Mouse (Mus musculus) midbrain, postnatal 0 days (tissue): Measurements from ENCODE around the gene Srrd. TPM values are rescaled to one million over a fixed set of nuclear protein-coding genes. Genes with fewer than 3 reads are reported as not detected.

Experiments used
- ATAC-seq: fragments of 200-750 bp; cut with Nextera tagmentation; 2 replicates; pipeline ENCODE4 v1.8.0; 2017; ENCODE audit warnings: moderate number of reproducible peaks, mild to moderate bottlenecking, moderate TSS enrichment, moderate library complexity; ENCODE audit not compliant: low FRiP score
- DNase-seq: peaks from one replicate; pipeline ENCODE4 v3.0.0-alpha.2; 2015; ENCODE audit warnings: low spot score
- H3K27ac ChIP-seq: fragments of 300-500 bp; sonication (generic); 2 replicates; pipeline ENCODE4 v1.5.1; 2014; ENCODE audit warnings: low read depth, mild to moderate bottlenecking, low read length, mixed read lengths
- H3K27me3 ChIP-seq: fragments of 300-500 bp; sonication (generic); 2 replicates; pipeline ENCODE4 v1.6.1; 2014; ENCODE audit warnings: low read length, control low read depth, mixed read lengths; ENCODE audit not compliant: insufficient read depth
- H3K36me3 ChIP-seq: fragments of 300-500 bp; sonication (generic); 2 replicates; pipeline ENCODE4 v1.6.1; 2014; ENCODE audit warnings: low read length, control low read depth, mixed read lengths; ENCODE audit not compliant: insufficient read depth
- H3K4me1 ChIP-seq: fragments of 300-500 bp; sonication (generic); 2 replicates; pipeline ENCODE4 v1.6.1; 2014; ENCODE audit warnings: mild to moderate bottlenecking, control low read depth, antibody characterized with exemption, low read length, mixed read lengths; ENCODE audit not compliant: insufficient read depth
- H3K4me2 ChIP-seq: fragments of 300-500 bp; sonication (generic); 2 replicates; pipeline ENCODE4 v1.6.1; 2014; ENCODE audit warnings: low read depth, mild to moderate bottlenecking, low read length, mixed read lengths; ENCODE audit not compliant: poor library complexity, severe bottlenecking
- H3K4me3 ChIP-seq: fragments of 300-500 bp; sonication (generic); 2 replicates; pipeline ENCODE4 v1.5.1; 2014; ENCODE audit warnings: low read depth, mild to moderate bottlenecking, low read length, moderate library complexity
- H3K9ac ChIP-seq: fragments of 300-500 bp; sonication (generic); replicated peaks from 2 replicates; pipeline ENCODE4 v1.6.1; 2014; ENCODE audit warnings: mild to moderate bottlenecking, low read length, moderate library complexity, mixed read lengths; ENCODE audit not compliant: poor library complexity, severe bottlenecking
- H3K9me3 ChIP-seq: fragments of 300-500 bp; sonication (generic); 2 replicates; pipeline ENCODE4 v1.6.1; 2016; ENCODE audit warnings: low read length, control low read depth
- CTCF ChIP-seq: IDR thresholded peaks from 2 replicates; pipeline ENCODE4 v1.5.1; 2016; ENCODE audit warnings: antibody characterized with exemption, mild to moderate bottlenecking
- WGBS: fragments of 180-500 bp; shearing (Covaris S2); extraction: QIAGEN DNeasy Blood & Tissue Kit; methylation state at CpG from one replicate; pipeline ENCODE4 v1.1.7; 2014; 5-methylcytosine and 5-hydroxymethylcytosine counted together
- polyA plus RNA-seq: library from polyadenylated mRNA; unstranded; fragments of >200 nt; fragmentation: Nextera tagmentation; extraction: Ambion mirVana; gene quantifications from 2 replicates; pipeline ENCODE4 v1.2.1, GENCODE M21; 2015
- total RNA-seq: library from RNA; depleted of rRNA; stranded (reverse); fragments of >200 nt; gene quantifications from 2 replicates; pipeline ENCODE4 v1.2.3, GENCODE M21; 2014

Gene Srrd
- total and polyA plus RNA-seq, 2 experiments from 2014 or later, result 49.0 to 60.5 TPM

DNA sequence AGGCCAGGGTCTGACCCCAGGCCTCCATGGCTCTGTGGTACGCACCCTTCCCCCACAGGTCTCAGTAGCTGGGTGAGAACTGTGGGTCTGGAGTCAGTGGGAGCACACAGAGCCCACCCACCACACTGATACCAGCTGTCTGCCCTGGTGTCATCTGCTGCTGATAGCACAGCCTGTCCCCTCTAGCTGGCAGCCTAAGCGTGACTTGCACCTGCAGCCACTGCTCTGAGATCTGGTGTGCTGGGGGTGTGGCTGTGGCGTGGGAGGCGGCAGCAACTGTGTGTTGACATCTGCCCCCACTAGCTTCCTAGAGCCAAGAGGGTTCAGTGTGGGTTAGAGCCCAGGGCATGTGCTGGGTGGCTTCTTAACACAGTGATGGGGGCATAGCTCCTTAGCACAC is 33.3 kb upstream of the Srrd start:
- Histone ChIP-seq H3K36me3 (peaks cover 28% of the 10 kb centered on the region), H3K9ac (no peak overlapping the region)
- 84% methylated on average over 4 of the region's 4 CpGs for WGBS

DNA sequence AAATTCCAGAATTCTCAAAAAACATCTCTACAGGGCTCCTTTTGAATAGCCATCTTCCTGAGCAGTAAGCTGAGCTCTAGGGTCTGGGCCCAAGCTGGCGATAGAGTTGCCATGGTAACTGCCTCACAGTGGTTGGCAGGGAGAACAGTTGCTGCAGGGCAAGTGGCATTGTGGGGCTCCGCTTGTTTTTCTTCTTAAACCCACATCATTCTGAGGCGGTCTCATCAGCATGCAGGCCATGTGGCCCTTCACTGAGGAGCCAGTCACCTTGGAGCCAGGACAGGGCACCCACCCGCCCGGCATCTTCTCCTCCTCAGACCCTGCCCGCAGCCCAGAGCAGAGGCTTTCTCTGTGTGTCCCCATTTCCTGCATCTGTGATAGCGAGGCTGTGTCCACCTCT is 29.1 kb upstream of the Srrd start:
- TF ChIP-seq CTCF, result no peak
- H3K36me3 ChIP-seq, result peaks cover 29% of the 10 kb centered on the region
- peak; percentile 96 for DNase-seq
- peak; percentile 84 for ATAC-seq
- H3K27me3 ChIP-seq, result no peaks in the 10 kb centered on the region
- H3K4me2 ChIP-seq, result peak overlapping the region; percentile 22; the same call in 1 of the 2 replicates
- H3K9me3 ChIP-seq, result no peaks in the 10 kb centered on the region
- peak overlapping the region; percentile 95 for H3K27ac ChIP-seq
- peaks cover 26% of the 10 kb centered on the region for H3K4me1 ChIP-seq
- H3K9ac ChIP-seq, result peak overlapping the region; percentile 55
- no peak overlapping the region for H3K4me3 ChIP-seq
- 11% methylated on average over 7 of the region's 7 CpGs for WGBS

More for the DNA sequence above, 33.3 kb upstream of the Srrd start:
- H3K9me3 ChIP-seq, result no peaks in the 10 kb centered on the region
- H3K4me2 ChIP-seq, result no peak overlapping the region
- H3K27ac ChIP-seq, result no peak overlapping the region
- DNase-seq, result no peak
- H3K4me3 ChIP-seq, result no peak overlapping the region
- H3K4me1 ChIP-seq, result peaks cover 20% of the 10 kb centered on the region
- ATAC-seq, result no peak
- H3K27me3 ChIP-seq, result no peaks in the 10 kb centered on the region
- TF ChIP-seq CTCF, result no peak

DNA sequence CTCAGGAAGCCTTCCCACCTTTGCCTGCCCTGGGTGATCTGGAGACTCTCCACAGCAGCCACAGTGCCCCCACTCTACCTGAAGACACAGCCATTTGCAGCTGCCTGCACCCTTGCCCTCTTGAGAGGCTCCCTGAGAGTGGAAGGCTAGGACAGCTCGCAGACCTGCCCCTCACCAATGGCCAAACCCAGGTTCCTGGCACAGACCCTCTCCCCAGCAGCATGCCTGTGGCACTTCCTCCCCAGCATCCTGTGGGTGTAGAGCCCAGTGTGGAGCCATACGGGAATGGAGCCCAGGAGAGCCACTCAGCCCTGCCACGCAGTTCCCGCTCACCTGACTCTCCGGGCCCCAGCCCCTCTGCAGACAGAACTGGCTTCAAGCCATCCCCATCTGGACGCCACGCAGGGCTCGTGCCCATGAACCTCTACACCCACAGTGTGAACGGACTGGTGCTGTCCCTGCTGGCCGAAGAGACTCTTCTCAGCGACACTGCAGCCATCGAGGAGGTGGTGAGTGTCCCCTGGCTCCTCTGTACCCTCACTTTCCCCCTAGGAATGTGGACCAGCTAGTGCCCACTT is 27.5 kb upstream of the Srrd start:
- H3K4me1 ChIP-seq, result peaks cover 26% of the 10 kb centered on the region
- peaks cover 37% of the 10 kb centered on the region for H3K36me3 ChIP-seq
- 0 out of 2 replicates have a peak overlapping the region, but pooled peaks have one; percentile 3 for H3K9ac ChIP-seq
- H3K4me2 ChIP-seq, result no peak overlapping the region
- H3K27ac ChIP-seq, result peak overlapping the region; percentile 95
- H3K9me3 ChIP-seq, result no peaks in the 10 kb centered on the region
- H3K4me3 ChIP-seq, result no peak overlapping the region
- WGBS, result 85% methylated on average over 12 of the region's 12 CpGs
- ATAC-seq (no peak), DNase-seq (no peak)
- TF ChIP-seq CTCF, result no peak
- no peaks in the 10 kb centered on the region for H3K27me3 ChIP-seq

DNA sequence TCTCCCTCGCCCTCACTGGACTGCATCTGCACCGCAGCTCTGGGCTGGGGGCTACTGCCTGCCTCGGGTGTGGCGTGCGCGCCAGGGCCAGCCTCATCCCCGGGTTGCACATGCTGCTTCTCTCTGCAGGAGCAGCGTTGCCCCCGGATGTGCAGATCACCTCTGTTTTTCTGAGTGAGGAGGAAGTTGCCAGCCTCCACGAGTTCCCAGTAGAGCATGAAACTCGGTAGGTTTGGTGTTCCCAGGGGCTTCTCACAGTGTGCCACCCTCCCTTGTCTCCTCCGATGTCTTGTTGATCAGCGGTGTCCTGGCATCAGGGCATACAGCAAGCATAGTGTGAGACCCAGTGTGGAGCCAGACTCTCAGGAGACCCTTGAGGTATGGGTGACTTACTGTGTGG is 26.5 kb upstream of the Srrd start:
- ATAC-seq (no peak), DNase-seq (no peak)
- H3K9ac ChIP-seq, result no peak overlapping the region
- no peak overlapping the region for H3K4me3 ChIP-seq
- H3K4me1 ChIP-seq, result peaks cover 26% of the 10 kb centered on the region
- 83% methylated on average over 13 of the region's 13 CpGs for WGBS
- H3K27me3 ChIP-seq, result no peaks in the 10 kb centered on the region
- no peak overlapping the region for H3K4me2 ChIP-seq
- H3K9me3 ChIP-seq, result no peaks in the 10 kb centered on the region
- H3K27ac ChIP-seq, result peak overlapping the region; percentile 52; the same call in 1 of the 2 replicates
- no peak for TF ChIP-seq CTCF
- peaks cover 39% of the 10 kb centered on the region for H3K36me3 ChIP-seq

DNA sequence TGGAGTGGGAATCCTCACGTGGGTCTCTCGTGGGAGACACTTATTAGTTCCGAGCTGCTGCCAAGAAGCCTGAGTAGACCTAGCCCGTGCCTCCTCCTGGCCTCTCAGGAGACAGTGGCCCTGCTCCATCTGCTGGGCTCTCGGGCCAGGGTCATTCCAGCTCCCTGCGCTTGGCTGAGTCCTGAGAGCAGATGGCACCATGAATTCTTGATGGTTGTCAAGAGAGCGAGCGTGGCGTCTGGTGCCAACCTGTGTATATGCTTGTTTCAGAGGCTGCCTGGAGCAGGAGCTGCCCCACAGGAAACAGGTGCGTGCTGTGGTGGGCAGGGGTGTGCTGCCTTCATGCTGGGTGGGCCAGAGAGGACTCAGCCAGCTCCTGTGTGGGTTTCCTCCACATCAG is 25.8 kb upstream of the Srrd start:
- Histone ChIP-seq H3K4me1 (peaks cover 26% of the 10 kb centered on the region), H3K4me3 (no peak overlapping the region), H3K36me3 (peaks cover 45% of the 10 kb centered on the region), H3K27ac (no peak overlapping the region), H3K4me2 (no peak overlapping the region), H3K9ac (no peak overlapping the region), H3K9me3 (no peaks in the 10 kb centered on the region), H3K27me3 (no peaks in the 10 kb centered on the region)
- DNase-seq, result peak; percentile 86
- ATAC-seq, result no peak
- TF ChIP-seq CTCF, result no peak
- 80% methylated on average over 10 of the region's 10 CpGs for WGBS

DNA sequence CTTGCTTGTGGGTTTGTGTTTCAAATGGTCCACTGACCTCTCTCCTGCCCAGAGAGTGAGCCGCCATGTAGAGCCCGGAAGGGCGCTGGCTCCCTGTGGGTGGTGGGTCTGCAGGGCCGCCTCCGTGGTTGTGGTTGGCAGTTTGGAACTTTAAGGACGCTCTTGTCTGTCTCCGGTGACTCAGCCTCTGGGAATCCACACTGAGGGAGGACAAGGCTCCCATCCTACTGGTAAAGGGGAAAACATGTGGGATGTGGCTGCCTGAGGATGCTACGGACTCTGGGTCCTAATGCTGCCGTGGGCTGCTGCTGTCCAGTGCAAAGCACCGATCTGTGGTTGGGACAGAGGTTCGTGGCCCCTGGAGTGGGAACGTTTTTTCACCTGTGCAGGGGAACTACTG is 25.1 kb upstream of the Srrd start:
- H3K9ac ChIP-seq, result no peak overlapping the region
- 90% methylated on average over 12 of the region's 12 CpGs for WGBS
- no peaks in the 10 kb centered on the region for H3K27me3 ChIP-seq
- H3K36me3 ChIP-seq, result peaks cover 51% of the 10 kb centered on the region
- H3K4me3 ChIP-seq, result no peak overlapping the region
- peaks cover 23% of the 10 kb centered on the region for H3K4me1 ChIP-seq
- H3K27ac ChIP-seq, result no peak overlapping the region
- H3K4me2 ChIP-seq, result no peak overlapping the region
- ATAC-seq (no peak), DNase-seq (no peak)
- H3K9me3 ChIP-seq, result no peaks in the 10 kb centered on the region
- no peak for TF ChIP-seq CTCF
